Mouse (Mus musculus): ENCODE results near the gene Zfp804b. TPM values are rescaled to one million over a fixed set of nuclear protein-coding genes. Genes with fewer than 3 reads are reported as not detected.
A peak's percentile ranks its signal among the peaks of the same experiment; 100 is the strongest.
"Not testable (repeated sequence)": the region's sequence is repeated elsewhere in the genome, so short reads cannot be mapped to it uniquely, and the experiment has no call there.

Zfp804b gene
- 1.1 and 1.2 TPM in 2 replicates for polyA plus RNA-seq (2015; fragmentation: Nextera tagmentation; extraction: Ambion mirVana)

DNA sequence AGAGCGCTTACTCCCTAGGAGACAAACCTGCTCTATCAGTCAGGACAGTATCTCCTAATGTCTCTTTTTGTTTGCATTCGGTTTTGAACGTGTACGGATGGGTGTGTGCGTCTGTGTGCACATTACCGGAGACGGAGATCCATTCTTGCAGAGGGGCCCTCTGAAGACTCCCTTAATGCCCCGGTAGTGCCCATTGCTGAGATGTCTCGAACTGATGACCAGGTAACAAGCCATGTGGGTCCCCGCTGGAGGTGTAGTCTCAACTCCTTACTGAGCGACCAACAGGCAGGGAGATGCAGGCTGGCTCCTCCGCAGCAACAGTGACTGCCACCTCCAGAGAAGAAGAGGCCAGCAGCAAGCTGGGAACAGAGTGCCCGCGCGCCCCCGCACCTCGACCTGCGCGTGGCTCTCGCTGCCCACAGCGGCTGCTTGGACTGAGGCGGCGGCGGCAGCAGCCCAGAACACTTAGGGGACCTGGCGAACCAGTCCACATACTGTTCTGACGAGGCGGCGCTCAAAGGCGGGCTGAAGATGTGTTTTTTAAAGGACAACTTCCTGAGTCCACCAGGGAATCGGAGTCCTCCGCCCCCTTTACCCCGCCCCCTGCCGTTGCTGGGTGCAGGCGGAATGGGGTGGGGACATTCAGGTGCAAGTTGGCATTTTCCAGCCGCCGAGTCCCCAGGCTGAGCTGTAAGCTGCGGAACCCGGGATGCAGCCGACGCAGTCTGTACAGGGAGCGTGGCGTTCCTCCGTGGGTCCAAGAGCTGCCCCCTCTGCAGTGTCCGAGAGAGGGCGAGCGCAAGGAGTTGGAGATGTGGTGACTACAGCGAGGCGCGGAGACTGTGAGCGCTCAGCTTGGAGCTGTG is at the start of gene Zfp804b:
TSS of gene Zfp804b (minus strand) at position 612 of the 866 bp plus-strand sequence.
- H3K4me1 ChIP-seq = 0 out of 2 replicates have a peak, but pooled peaks cover 6% of the 10 kb centered on the region
- H3K9me3 ChIP-seq = no peaks in the 10 kb centered on the region
- peak within 1 kb of the TSS; percentile 59 for H3K9ac ChIP-seq (replicated peaks)
- under 1% methylated on average over 50 of the region's 50 CpGs for WGBS
- H3K27ac ChIP-seq (replicated peaks) = no peak within 1 kb of the TSS; the same call in 1 of the 2 replicates
- peak; percentile 96 for ATAC-seq (replicated peaks)
- peak within 1 kb of the TSS; percentile 99 for H3K4me2 ChIP-seq (replicated peaks)
- H3K27me3 ChIP-seq = no peaks in the 10 kb centered on the region
- peak within 1 kb of the TSS; percentile 72 for H3K4me3 ChIP-seq
- H3K36me3 ChIP-seq = no peaks in the 10 kb centered on the region

DNA sequence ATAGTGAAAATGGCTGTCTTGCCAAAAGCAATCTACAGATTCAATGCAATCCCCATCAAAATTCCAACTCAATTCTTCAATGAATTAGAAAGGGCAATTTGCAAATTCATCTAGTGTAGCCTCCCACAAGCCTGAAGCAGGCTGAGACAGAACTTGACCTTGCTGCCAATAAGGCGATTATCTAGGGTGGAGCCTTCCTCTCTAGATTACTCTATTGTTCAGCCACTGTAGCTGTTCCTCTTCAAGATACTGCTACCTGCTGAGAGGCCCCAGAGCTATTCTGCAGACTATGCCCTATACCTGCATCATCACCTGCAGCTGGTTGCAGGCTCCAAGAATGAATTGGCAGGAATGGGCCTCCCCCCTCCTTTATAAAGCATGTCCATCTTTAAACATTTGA is 20.1 kb upstream of the Zfp804b start:
- not testable (repeated sequence) for H3K4me2 ChIP-seq (replicated peaks); H3K4me1 ChIP-seq; H3K27me3 ChIP-seq; ATAC-seq (replicated peaks); H3K27ac ChIP-seq (replicated peaks); H3K9ac ChIP-seq (replicated peaks); H3K9me3 ChIP-seq; H3K4me3 ChIP-seq; H3K36me3 ChIP-seq
- WGBS = 90% methylated on average over 1 of the region's 1 CpGs

DNA sequence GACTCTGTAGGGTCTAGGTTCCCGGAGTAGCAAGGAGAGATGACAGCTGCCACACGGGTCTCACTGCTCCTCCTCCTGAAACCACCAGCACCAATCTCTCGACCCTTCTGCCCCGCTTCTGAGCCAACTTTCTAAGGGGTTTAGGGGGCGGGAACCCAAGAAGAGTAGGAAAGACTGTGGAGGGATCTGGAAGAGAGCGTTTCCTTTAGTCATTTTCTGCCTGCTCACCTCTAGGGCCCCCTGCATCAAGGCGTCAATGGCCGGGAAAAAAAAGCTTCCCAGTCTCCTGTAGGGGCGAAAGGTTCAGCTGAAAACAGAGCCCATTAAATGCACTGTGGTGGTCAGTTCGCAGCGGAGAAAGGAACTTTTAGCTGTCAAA is 444 bp upstream of the Zfp804b start:
- WGBS = under 1% methylated on average over 11 of the region's 11 CpGs
- Histone ChIP-seq H3K4me2 (replicated peaks) (peak overlapping the region; percentile 99), H3K27me3 (no peaks in the 10 kb centered on the region), H3K36me3 (no peaks in the 10 kb centered on the region), H3K4me1 (0 out of 2 replicates have a peak, but pooled peaks cover 6% of the 10 kb centered on the region), H3K9ac (replicated peaks) (peak overlapping the region; percentile 59), H3K4me3 (peak overlapping the region; percentile 72), H3K9me3 (no peaks in the 10 kb centered on the region), H3K27ac (replicated peaks) (no peak overlapping the region; the same call in 1 of the 2 replicates)
- ATAC-seq (replicated peaks) = peak; percentile 61

DNA sequence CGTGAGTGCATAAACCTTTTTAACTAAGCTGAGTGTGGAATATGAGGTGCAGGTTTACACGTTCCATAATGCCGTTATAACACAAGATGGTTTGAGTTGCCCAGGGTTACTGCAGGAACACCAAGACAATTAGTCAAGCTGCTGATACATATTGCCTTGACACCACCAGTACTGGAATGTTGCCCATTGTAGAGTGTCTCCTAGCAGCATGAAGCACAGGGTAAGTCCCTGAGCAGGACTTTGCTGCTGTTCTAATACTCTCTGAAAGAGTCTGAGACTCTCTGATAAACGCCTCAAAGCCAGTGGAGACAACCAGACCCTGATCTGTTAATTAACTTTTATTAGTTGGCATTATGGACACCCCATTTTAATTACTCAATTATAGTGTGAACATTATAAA is 19.0 kb downstream of the Zfp804b start:
- H3K4me2 ChIP-seq (replicated peaks) = no peak overlapping the region
- no peaks in the 10 kb centered on the region for H3K36me3 ChIP-seq
- no peaks in the 10 kb centered on the region for H3K9me3 ChIP-seq
- no peaks in the 10 kb centered on the region for H3K4me1 ChIP-seq
- no peak overlapping the region for H3K27ac ChIP-seq (replicated peaks)
- ATAC-seq (replicated peaks) = no peak
- H3K9ac ChIP-seq (replicated peaks) = no peak overlapping the region
- H3K4me3 ChIP-seq = no peak overlapping the region
- WGBS = 67% methylated on average over 4 of the region's 4 CpGs
- H3K27me3 ChIP-seq = no peaks in the 10 kb centered on the region

DNA sequence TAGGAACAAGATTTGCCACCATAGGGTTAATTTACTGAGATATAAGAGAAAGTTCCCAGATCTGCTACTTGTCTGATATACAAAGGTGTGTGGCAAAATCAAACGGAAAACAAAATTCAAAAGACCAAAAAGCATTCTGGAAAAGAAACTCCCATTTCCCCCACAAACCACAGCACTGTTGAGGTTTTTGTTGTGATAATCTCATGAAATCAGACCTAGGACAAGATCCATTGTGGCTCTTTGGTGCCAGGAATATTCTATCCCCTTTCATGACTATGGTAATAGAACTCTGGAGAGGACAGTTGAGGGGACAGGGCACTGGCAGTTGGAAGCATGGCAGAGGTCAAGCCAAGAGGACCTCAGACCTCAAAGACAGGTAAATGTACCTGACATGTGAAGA is 40.7 kb downstream of the Zfp804b start, which contains the start of gene Tex47:
TSS of gene Tex47 (plus strand) at position 301 of the 400 bp plus-strand sequence.
- Histone ChIP-seq H3K4me1 (no peaks in the 10 kb centered on the region), H3K27me3 (no peaks in the 10 kb centered on the region), H3K9me3 (no peaks in the 10 kb centered on the region), H3K4me3 (no peak within 1 kb of the TSS), H3K27ac (replicated peaks) (no peak within 1 kb of the TSS), H3K4me2 (replicated peaks) (no peak within 1 kb of the TSS), H3K9ac (replicated peaks) (no peak within 1 kb of the TSS), H3K36me3 (no peaks in the 10 kb centered on the region)
- WGBS = 72% methylated on average over 1 of the region's 1 CpGs
- no peak for ATAC-seq (replicated peaks)

DNA sequence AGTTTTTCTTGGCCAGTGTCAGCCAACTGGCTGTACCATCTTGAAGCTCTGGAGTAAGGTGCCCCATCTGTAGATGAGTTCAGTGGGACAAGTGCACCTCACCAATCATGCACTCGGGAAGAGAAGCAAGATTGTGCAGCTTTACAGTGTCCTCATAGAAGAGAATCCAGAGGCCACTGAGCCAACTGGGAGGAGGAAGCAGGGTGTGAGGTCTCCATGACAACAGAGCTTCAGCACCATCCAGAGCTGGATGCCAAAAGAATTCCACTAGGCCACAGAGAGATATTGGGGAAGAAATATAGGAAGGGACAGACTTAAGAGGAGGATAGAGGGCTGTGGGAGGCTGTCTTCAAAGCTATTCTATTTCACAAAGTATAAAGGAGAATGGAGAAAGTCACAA is 41.6 kb downstream of the Zfp804b start:
- WGBS = 46% methylated on average over 1 of the region's 1 CpGs

DNA sequence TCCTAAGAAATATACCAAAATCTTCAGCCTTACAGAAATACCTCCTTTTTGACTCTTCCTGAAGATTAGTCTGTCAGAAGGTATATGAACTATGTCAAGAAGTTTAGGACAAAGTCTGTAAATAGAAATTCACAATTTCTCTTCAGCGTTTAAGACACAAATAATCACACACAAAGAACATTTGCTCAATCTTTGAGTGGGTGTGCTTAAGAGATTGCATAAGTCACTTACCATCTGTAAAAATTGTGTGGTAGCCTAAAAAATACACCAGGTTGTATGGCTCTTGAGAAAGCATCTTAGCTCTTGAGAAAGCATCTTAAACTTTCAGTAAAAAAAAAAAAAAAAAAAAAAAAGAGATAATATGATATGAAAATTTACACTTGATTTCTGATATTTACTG is 60.2 kb downstream of the Zfp804b start:
- no peak overlapping the region for H3K4me2 ChIP-seq (replicated peaks)
- H3K27ac ChIP-seq (replicated peaks) = no peak overlapping the region
- no peak overlapping the region for H3K4me3 ChIP-seq
- H3K9me3 ChIP-seq = no peaks in the 10 kb centered on the region
- no peak for ATAC-seq (replicated peaks)
- H3K27me3 ChIP-seq = no peaks in the 10 kb centered on the region
- no peak overlapping the region for H3K9ac ChIP-seq (replicated peaks)
- H3K36me3 ChIP-seq = no peaks in the 10 kb centered on the region
- no peaks in the 10 kb centered on the region for H3K4me1 ChIP-seq
- WGBS = 100% methylated on average over 1 of the region's 1 CpGs

More for the DNA sequence above, 41.6 kb downstream of the Zfp804b start:
- no peaks in the 10 kb centered on the region for H3K4me1 ChIP-seq
- H3K4me2 ChIP-seq (replicated peaks) = no peak overlapping the region
- no peaks in the 10 kb centered on the region for H3K9me3 ChIP-seq
- ATAC-seq (replicated peaks) = no peak
- H3K27ac ChIP-seq (replicated peaks) = no peak overlapping the region
- H3K36me3 ChIP-seq = no peaks in the 10 kb centered on the region
- H3K9ac ChIP-seq (replicated peaks) = no peak overlapping the region
- no peak overlapping the region for H3K4me3 ChIP-seq
- no peaks in the 10 kb centered on the region for H3K27me3 ChIP-seq

DNA sequence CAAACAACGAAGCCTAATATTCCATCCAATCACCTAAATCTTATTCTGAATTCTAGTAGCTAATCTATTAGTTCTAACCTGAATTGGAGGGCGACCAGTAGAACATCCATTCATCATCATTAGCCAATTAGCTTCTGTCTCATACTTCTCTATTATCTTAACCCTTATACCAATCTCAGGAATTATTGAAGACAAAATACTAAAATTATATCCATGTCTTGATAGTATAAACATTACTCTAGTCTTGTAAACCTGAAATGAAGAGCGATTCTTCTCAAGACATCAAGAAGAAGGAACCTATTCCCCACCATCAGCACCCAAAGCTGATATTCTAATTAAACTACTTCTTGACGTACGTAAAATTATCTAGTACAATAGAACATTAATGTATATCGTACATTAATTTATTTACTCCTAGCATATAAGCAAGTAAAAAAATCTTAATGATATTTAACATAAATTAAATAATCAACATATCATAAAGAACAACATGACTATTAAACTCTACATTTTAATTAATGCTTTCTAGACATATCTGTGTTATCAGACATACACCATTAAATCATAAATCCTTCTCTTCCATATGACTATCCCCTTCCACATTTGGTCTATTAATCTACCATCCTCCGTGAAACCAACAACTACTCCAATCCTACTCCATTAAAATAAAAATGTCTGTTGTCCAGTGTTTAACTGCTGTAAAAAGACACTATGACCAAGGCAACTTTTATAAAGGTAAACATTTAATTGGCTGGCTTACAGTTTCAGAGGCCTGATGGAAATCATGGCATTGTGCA is 67.7 kb downstream of the Zfp804b start:
- Histone ChIP-seq H3K27ac (replicated peaks) (no peak overlapping the region), H3K4me2 (replicated peaks) (no peak overlapping the region), H3K4me3 (no peak overlapping the region), H3K36me3 (no peaks in the 10 kb centered on the region), H3K9me3 (no peaks in the 10 kb centered on the region), H3K27me3 (no peaks in the 10 kb centered on the region), H3K9ac (replicated peaks) (no peak overlapping the region), H3K4me1 (no peaks in the 10 kb centered on the region)
- WGBS = 91% methylated on average over 7 of the region's 7 CpGs
- ATAC-seq (replicated peaks) = no peak

DNA sequence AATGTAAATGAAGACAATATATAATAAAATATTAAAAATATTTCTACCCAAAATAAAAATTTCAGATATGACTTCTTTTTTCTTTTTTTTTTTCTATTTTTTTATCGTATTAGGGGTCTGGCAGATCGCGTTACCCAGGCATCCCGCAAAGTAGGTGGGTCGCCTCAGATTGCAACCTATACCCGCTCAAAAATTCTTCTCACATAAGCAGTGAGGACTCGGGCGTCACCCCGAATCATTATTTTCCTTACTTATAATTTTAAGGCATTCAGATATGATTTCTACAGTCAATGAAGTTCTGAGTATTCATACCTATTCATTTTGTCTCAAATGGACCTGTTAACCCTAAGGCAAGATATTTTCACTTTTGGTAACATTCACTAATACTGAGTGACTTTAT is 167.0 kb downstream of the Zfp804b start:
- H3K9ac ChIP-seq (replicated peaks) = no peak overlapping the region
- H3K27ac ChIP-seq (replicated peaks) = no peak overlapping the region
- no peaks in the 10 kb centered on the region for H3K27me3 ChIP-seq
- ATAC-seq (replicated peaks) = no peak
- WGBS = 97% methylated on average over 9 of the region's 9 CpGs
- no peaks in the 10 kb centered on the region for H3K36me3 ChIP-seq
- no peak overlapping the region for H3K4me2 ChIP-seq (replicated peaks)
- no peaks in the 10 kb centered on the region for H3K4me1 ChIP-seq
- H3K9me3 ChIP-seq = no peaks in the 10 kb centered on the region
- H3K4me3 ChIP-seq = no peak overlapping the region

DNA sequence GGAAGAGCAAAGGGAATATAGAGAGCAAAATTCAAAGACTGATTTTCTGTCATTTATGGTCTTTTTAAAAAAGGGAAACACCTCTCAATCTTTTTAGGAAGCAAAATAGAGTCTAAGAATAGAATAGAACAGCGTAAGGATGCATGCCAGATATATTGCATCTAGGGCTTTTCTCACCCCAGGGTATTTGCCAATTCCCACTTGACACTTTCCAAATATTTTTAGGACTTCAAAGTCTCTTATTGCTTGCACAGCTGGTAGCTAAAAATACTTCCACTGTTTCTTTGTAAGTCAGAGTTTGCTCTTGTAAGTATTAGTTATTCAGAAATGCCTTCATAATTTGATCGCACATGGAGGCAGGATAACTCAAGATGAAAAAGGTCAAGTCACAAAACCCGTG is 204.9 kb downstream of the Zfp804b start:
- H3K4me1 ChIP-seq = no peaks in the 10 kb centered on the region
- no peak overlapping the region for H3K4me3 ChIP-seq
- no peak overlapping the region for H3K4me2 ChIP-seq (replicated peaks)
- H3K27ac ChIP-seq (replicated peaks) = no peak overlapping the region
- no peak overlapping the region for H3K9ac ChIP-seq (replicated peaks)
- H3K9me3 ChIP-seq = no peaks in the 10 kb centered on the region
- ATAC-seq (replicated peaks) = no peak
- WGBS = 77% methylated on average over 3 of the region's 3 CpGs
- no peaks in the 10 kb centered on the region for H3K27me3 ChIP-seq
- H3K36me3 ChIP-seq = no peaks in the 10 kb centered on the region

DNA sequence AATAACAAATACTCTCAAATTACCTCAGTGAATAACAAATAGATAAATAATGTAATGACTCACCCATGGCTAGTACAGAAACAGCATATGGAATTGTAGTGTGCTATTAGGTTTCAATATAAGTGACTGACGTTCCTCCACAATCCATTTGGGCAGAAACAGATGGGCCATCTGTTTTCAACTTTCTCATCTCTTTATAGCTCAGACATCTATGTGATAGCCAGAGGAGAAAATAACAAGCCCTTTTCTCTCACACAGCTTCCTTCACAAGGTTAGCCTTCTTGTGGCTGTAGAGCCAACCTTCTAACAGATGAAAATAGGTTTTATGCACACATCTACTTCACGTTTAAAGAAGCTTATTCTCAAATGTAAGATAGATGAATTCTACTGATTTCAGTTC is 242.2 kb downstream of the Zfp804b start:
- Histone ChIP-seq H3K27ac (replicated peaks) (no peak overlapping the region), H3K4me2 (replicated peaks) (no peak overlapping the region), H3K9ac (replicated peaks) (no peak overlapping the region), H3K4me3 (no peak overlapping the region), H3K4me1 (no peaks in the 10 kb centered on the region), H3K27me3 (no peaks in the 10 kb centered on the region), H3K36me3 (no peaks in the 10 kb centered on the region), H3K9me3 (no peaks in the 10 kb centered on the region)
- no peak for ATAC-seq (replicated peaks)
- WGBS = 45% methylated on average over 2 of the region's 2 CpGs

DNA sequence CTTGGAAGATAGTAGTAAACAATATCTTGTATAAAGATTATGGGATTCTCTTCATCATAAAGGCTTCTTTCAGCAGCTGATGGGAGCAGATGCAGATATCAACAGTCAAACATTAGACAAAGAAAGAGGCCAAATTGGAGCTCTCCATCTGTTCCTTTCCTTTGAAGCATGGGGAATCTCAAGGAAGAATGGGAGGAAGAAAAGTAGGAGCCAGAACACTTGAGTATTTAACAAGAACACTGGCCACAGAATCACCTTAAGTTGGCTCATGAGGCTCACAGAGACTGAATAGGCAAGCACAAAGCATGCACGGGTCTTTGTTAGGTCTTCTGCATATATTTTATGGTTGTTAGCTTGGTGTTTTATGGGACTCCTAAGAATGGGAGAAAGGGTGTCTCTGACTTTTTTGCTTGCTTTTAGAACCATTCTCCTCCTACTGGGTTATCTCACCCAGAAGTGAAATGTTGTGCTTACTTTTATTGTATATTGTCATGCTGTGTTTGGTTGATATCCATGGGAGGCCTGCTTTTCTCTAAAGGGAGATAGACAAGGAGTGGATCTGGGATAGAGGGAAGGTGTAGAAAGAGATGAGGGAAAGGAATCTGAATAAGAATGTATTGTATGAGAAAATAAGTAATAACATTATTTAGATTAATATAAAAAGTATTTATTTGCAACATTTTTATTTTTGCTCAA is 270.5 kb downstream of the Zfp804b start:
- H3K9me3 ChIP-seq = no peaks in the 10 kb centered on the region
- no peaks in the 10 kb centered on the region for H3K4me1 ChIP-seq
- WGBS = 43% methylated on average over 1 of the region's 1 CpGs
- no peak overlapping the region for H3K9ac ChIP-seq (replicated peaks)
- no peak overlapping the region for H3K4me2 ChIP-seq (replicated peaks)
- no peak overlapping the region for H3K4me3 ChIP-seq
- ATAC-seq (replicated peaks) = no peak
- H3K27ac ChIP-seq (replicated peaks) = no peak overlapping the region
- no peaks in the 10 kb centered on the region for H3K36me3 ChIP-seq
- H3K27me3 ChIP-seq = no peaks in the 10 kb centered on the region
